Mouse (Mus musculus): Measurements from ENCODE around the gene Nt5c2. TPM values are rescaled to one million over a fixed set of nuclear protein-coding genes. Genes with fewer than 3 reads are reported as not detected.
"Not testable (repeated sequence)": the region's sequence is repeated elsewhere in the genome, so short reads cannot be mapped to it uniquely, and the experiment has no call there.

Nt5c2 gene
- total RNA-seq, 2 experiments from 2014 or later: 80.9 to 84.4 TPM

GRCm38 (mm10) chr19:46978920-46979780, 35.8 kb downstream of the Nt5c2 start:
- no peak for DNase-seq (ENCODE audit: low spot score in 2 of 2)
- no peak for TF ChIP-seq CTCF (conservative IDR thresholded peaks at IDR 0.05)
- Histone ChIP-seq H3K27ac (no peak overlapping the region), H3K4me3 (no peak overlapping the region)

GRCm38 (mm10) chr19:46978069-46978468, 36.9 kb downstream of the Nt5c2 start:
- H3K27ac ChIP-seq; DNase-seq (ENCODE audit: low spot score in 2 of 2); H3K4me3 ChIP-seq: not testable (repeated sequence)

- Histone ChIP-seq H3K4me3 (no peak overlapping the region), H3K27ac (no peak overlapping the region)
- TF ChIP-seq CTCF (conservative IDR thresholded peaks at IDR 0.05): no peak
- DNase-seq (ENCODE audit: low spot score in 2 of 2): no peak
Measured at GRCm38 (mm10) chr19:46977460-46977859, 37.5 kb downstream of the Nt5c2 start.

DNA sequence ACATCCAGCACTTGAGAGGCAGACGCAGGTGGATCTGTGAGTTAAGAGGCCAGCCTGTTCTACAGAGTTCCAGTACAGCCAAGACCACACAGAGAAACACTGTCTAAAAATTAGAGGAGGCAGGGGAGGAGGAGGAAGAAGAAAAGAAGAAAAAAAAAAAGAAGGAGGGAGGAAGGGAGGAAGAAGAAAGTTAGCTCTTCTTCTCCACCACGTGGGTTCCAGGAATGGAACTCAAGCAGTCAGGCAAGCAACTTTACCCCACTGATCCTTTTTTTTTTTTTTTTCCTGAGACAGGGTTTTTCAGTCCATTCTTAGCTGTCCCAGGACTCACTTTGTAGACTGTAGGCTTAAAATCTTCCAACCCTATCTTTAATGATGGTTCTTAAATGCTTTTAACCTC, 38.2 kb downstream of the Nt5c2 start:
- Histone ChIP-seq H3K27ac (no peak overlapping the region), H3K4me3 (no peak overlapping the region)
- DNase-seq (ENCODE audit: low spot score in 2 of 2): no peak
- TF ChIP-seq CTCF (conservative IDR thresholded peaks at IDR 0.05): no peak

- TF ChIP-seq CTCF (conservative IDR thresholded peaks at IDR 0.05): no peak
- Histone ChIP-seq H3K27ac (no peak overlapping the region), H3K4me3 (no peak overlapping the region)
- no peak for DNase-seq (ENCODE audit: low spot score in 2 of 2)
Measured at GRCm38 (mm10) chr19:46975997-46976396, 39.0 kb downstream of the Nt5c2 start.

GRCm38 (mm10) chr19:46975565-46975964, 39.4 kb downstream of the Nt5c2 start:
- no peak for TF ChIP-seq CTCF (conservative IDR thresholded peaks at IDR 0.05)
- DNase-seq (ENCODE audit: low spot score in 2 of 2): no peak
- no peak overlapping the region for H3K27ac ChIP-seq
- H3K4me3 ChIP-seq: no peak overlapping the region

- Histone ChIP-seq H3K4me3 (no peak overlapping the region), H3K27ac (peak overlapping the region; percentile 96)
- DNase-seq (ENCODE audit: low spot score in 2 of 2): no peak
- no peak for TF ChIP-seq CTCF (conservative IDR thresholded peaks at IDR 0.05)
Measured at GRCm38 (mm10) chr19:46972159-46972558, 42.8 kb downstream of the Nt5c2 start.

DNA sequence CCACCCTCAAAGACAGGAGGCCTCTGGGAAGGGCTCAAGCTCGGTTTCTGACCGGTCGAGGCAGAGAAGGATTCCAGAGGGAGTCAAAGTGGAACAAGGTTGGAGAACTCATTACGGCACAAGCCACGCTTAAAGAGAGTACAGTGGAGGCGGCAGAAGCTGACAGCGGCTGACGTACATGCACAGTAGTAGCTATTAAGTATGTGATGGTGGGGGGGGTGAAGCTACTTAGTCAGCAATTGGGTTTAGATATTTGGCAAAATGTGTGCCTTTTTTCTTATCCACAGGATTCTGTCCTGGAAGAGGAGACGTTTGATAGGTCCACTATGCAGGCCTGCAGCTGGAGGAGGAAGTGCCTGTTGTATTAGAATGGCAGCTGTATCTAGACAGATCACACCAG, 43.2 kb downstream of the Nt5c2 start:
- no peak overlapping the region for H3K4me3 ChIP-seq
- no peak for DNase-seq (ENCODE audit: low spot score in 2 of 2)
- TF ChIP-seq CTCF (conservative IDR thresholded peaks at IDR 0.05): no peak
- H3K27ac ChIP-seq: peak overlapping the region; percentile 96

- H3K4me3 ChIP-seq: no peak overlapping the region
- H3K27ac ChIP-seq: peak overlapping the region; percentile 96
- DNase-seq (ENCODE audit: low spot score in 2 of 2): peak; percentile 42 to 51
- no peak for TF ChIP-seq CTCF (conservative IDR thresholded peaks at IDR 0.05)
Measured at GRCm38 (mm10) chr19:46971051-46971689, 43.8 kb downstream of the Nt5c2 start.

DNA sequence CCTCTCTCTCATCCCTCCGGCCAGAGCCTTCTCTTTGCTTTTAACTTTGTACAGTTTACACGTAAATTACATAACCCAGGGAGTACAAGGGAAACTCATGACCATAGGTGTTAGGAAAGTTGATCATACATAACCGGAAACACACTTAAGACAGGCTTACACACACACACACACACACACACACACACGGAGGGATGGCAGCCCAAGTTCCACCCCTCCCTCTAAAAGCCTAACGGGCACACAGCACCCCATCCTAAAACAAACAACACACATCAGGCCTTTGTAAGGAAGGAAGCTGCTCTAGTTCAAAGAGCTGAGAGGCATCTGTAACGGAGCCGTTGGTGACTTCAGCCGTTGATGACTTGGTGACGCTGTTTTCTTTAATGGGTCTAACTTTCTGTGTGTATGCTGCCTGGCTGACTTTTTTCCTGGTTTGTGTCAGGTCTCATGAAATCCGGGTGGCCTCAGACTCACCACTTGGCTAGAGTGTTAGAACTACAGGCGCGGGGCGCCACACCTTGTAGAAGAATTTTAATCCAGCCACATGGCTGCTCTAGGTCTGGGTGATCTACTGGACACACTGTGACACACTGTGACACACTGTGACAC, 44.7 kb downstream of the Nt5c2 start:
- no peak for TF ChIP-seq CTCF (conservative IDR thresholded peaks at IDR 0.05)
- Histone ChIP-seq H3K4me3 (peak overlapping the region; percentile 22; the same call in 1 of the 2 replicates), H3K27ac (peak overlapping the region; percentile 96)
- no peak for DNase-seq (ENCODE audit: low spot score in 2 of 2)

GRCm38 (mm10) chr19:46969286-46969985, 45.5 kb downstream of the Nt5c2 start:
- Histone ChIP-seq H3K4me3 (peak overlapping the region; percentile 22; the same call in 1 of the 2 replicates), H3K27ac (peak overlapping the region; percentile 96)
- no peak for DNase-seq (ENCODE audit: low spot score in 2 of 2)
- no peak for TF ChIP-seq CTCF (conservative IDR thresholded peaks at IDR 0.05)

- H3K4me3 ChIP-seq: no peak overlapping the region
- no peak for TF ChIP-seq CTCF (conservative IDR thresholded peaks at IDR 0.05)
- H3K27ac ChIP-seq: peak overlapping the region; percentile 96
- DNase-seq (ENCODE audit: low spot score in 2 of 2): no peak
Measured at GRCm38 (mm10) chr19:46968833-46969232, 46.1 kb downstream of the Nt5c2 start.

DNA sequence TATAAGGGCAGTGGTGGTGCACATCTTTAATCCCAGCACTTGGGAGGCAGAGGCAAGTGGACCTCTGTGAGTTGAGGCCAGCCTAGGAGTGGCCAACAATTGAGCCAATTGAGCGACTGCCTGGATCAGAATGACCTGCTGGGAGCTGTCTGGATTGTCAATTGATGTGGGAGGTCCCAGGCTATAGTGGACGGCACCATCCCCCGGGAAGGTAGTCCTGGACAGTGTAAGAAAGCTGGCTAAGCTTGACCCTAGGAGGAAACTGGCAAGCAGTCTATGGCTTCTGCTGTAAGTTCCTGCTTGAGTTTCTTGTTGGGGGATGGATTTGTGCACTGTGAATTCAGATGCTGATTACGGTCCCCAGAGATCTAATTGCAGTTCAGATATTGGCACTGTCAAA, 47.1 kb downstream of the Nt5c2 start:
- Histone ChIP-seq H3K27ac (no peak overlapping the region), H3K4me3 (no peak overlapping the region)
- DNase-seq (ENCODE audit: low spot score in 2 of 2): no peak
- no peak for TF ChIP-seq CTCF (conservative IDR thresholded peaks at IDR 0.05)
